Mouse (Mus musculus): ENCODE results near the gene Evx1.
"Not testable (repeated sequence)": the region's sequence is repeated elsewhere in the genome, so short reads cannot be mapped to it uniquely, and the experiment has no call there.

The Evx1 gene

DNA sequence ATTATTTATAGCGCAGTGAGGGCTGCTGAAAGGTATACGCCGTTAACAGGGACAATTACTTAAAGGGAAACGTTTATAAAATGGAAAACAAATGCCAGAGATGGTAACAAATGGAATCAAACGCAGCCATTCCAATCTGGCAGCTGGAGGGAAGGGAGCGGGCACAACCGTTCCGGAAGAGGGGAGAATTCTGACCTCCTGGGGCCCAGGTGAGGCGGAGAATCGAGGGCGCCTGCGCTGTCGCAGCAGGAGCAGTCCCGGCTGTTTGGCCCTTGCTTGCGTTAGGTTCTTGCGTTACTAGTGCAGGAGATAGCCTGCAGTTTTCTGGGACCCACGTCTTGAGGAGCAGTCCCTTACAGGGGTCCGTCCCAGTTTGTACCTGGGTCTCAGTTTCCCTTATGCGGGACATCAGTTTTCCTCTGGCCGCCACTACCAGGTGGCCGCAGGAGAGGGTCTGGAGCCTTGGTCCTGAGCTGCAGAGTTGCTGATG is 8.6 kb downstream of the Evx1 start:
- no peak for DNase-seq (ENCODE audit: low spot score in 2 of 2)

DNA sequence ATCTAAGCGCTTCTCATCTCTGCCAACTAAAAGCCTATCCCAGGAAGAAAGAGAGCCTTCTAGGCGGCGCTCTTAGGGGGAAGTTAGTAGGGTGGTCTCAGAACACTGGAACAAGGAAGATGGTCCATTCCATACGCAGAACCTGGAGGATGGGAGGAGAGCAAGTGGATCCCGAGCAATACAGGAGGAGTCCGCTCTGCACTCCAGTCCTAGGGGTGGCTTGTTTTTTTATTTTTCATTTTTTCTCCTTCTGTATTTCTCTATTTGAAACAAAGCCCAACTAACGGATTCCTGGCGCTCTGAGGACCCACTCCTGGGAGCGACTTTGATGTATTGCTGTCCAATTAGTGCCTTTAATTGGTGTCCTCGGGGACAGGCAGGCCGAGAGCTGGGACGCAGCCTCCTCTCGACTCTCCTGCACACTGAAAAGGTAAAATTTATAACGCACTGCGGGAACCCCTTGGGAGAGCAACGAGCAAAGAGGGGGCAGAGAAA is 9.5 kb downstream of the Evx1 start:
- DNase-seq (ENCODE audit: low spot score in 2 of 2) = no peak

DNA sequence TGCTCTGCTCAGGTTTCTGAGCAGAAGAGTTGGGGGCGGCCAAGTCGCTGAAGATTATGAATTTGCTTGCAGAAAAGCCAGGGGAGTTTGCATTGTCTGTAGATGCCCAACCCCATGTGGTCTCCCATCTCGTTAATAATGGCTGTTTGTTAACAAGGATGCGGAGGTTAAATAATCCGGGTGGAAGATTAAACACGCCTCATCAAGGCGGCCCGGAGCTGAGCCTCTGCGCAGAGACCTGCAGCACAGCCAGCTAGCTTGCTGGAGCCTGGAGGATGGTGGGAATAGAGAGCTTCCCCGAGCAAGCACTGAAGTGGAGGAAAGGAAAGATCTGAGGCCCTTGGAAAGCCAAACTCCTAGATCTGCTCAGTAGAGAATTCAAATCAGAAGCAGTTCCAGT is 10.0 kb downstream of the Evx1 start:
- no peak for DNase-seq (ENCODE audit: low spot score in 2 of 2)

DNA sequence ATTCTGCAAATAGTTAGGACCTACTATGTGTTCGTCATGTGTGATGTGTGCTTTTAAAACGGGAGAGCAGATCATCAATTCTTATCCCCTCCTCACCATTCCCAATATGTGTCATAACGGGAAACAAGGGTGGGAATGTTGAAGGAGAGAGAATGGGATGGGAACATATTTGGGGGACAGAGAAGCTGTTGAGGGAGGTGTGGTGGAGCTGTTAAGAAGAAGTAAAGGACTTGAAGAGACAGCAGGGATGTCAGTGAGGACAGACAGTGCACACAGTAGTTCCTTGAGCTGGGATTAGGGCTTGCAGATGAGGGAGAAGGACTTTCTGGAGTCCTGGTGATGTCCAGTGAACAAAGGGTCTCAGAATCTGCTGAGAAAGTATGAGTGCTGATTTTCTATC is 10.8 kb downstream of the Evx1 start:
- no peak for DNase-seq (ENCODE audit: low spot score in 2 of 2)

DNA sequence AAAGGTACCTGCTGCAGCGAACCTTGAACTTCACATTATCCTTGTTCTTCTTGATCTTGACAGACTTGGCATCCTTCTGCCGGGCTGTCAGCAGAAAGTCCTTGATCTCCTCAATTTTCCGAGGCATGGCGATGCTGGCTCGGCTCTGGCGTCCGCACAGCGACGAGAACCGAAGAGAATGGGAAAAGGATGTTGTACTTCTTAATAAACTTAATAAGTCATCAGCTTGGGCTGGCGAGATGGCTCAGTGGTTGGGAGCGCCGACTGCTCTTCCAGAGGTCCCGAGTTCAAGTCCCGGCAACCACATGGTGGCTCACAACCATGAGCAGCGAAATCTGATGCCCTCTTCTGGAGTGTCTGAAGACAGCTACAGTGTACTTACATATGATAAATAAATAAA is 33.5 kb downstream of the Evx1 start:
- not testable (repeated sequence) for DNase-seq (ENCODE audit: low spot score in 2 of 2)

DNA sequence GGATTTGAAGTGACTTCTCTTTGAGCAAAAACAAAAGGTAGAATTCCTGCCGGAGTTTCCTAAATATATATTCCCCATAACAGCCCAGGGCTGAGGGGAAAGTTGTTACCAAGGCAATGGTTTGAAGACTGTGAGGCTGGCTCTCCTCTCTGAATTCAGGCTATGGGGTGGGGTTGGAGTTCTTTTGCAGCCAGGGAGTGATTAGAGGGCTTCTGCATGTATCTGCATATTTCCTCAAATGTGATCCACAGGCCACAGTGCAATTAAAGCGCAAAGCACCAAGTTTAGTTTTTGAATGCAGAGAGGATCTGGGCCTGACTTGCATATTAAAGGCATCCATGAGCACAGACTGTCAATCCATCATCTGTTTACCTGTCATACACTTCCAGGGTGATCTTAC is 52.7 kb downstream of the Evx1 start:
- no peak for DNase-seq (ENCODE audit: low spot score in 2 of 2)

DNA sequence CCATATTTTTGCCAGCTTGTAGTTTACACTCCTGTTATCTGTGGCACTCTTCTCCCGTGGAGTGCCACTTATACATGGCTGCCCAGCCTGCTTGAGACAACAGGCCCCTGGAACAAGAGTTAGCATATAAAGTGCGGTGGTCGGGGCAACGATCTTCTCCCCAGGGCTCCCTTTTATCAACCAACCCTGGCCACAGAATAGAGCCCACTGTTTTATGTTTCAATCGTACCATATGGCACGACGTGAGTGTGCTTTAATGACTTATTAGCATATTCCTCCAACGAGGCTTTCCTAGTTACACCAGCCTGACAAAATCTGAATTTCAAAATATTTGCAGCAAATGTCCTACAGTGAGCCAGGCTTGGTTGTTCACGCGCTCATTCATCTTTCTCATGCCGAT is 53.2 kb downstream of the Evx1 start:
- DNase-seq (ENCODE audit: low spot score in 2 of 2) = no peak

DNA sequence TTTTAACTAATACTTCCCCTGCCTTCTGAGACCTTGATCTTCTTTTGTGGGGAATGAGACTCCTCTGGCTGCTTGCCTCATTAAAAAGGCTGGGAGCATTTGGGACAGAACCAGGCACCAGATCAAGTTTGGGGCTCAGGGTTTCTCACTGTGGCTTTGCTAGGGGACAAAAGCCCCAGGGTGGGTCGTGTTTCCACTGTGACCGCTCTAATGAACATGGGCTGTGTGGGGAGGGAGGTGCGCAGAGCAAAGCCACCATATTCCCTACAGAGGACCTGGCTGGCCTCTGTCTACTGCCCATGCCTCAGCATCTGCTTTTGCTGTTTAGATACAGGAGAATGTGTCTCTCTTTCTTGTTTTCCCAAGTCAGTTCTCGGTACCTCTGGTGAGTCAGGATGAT is 53.8 kb downstream of the Evx1 start:
- no peak for DNase-seq (ENCODE audit: low spot score in 2 of 2)
